Mouse (Mus musculus) monocyte, adult 2 months (primary cell): ENCODE measurements around the gene Myh8.

ENCODE experiments used
- DNase-seq, 2 experiments: peaks; one replicate each; pipeline ENCODE4 v3.0.0; 2022; ENCODE audit warnings: low spot score in 2 of 2, low read depth in 1 of 2

Gene Myh8

DNA sequence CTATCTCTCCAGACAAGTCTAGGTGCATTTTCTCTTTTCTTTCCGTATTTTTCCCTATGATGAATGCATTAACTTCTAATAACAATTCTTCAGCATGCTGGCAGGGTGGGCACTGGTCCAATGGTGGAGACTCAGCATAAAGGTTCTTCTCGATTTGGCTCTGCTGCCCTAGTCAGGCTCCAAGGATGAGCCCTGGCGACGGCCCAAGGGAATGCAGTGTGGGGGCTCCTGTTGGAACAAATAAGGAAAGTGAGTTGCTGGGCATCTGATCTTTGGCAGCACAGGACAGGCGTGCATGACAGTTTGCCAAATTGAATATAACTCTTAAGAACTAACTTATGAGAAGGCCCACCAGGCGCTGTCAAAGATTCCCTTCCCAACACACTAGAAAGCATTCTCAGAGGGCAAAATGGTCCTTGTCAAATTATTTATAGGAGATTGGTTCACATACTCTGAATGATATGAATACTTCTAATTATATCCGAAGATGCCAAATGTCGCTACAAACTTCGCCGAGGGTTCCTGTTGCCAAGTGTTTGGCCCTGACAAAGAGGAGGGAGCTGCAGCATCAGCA lies at the start of gene Myh8:
Gene Myh8 (plus strand): TSS at position 524 of the 574 bp plus-strand sequence.
- DNase-seq, result no peak

DNA sequence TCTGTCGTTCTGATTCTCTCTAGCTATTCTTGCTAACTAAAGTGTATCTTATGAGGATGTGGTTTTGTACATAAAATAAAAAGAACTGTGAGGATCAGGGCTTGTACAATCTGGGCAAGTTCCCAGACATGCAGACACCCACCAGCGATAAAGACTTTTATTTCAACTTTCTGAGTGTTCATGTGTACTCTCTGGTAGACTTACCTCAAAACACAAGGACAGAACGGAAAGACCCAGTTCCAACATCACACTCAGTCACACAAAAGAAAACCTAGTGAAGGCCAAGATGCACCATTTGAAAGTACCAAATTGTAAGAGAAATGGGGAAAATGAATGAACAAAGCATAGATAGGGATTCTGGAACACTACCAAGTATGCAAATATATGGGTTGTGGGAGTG lies 48.2 kb upstream of the Myh8 start:
- DNase-seq, result no peak

DNA sequence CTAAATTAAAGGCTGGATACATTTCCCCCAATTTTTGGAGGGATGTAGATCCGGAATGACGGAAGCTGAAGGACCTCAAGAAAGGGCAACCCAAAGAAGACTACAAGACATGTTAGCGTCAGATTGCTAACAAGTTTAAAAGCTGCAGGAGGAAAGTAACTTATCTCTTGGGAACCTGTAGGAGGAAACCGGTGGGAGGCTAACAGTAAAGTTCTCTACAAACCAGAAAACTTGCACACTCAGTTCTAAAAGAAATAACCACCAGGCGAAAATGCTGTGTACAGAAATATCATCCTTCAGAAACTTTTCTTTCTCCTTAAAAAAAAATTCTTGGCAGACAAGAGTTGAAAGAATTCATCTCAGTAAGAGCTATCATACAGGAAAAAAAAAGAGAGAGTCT lies 47.8 kb upstream of the Myh8 start:
- no peak for DNase-seq

DNA sequence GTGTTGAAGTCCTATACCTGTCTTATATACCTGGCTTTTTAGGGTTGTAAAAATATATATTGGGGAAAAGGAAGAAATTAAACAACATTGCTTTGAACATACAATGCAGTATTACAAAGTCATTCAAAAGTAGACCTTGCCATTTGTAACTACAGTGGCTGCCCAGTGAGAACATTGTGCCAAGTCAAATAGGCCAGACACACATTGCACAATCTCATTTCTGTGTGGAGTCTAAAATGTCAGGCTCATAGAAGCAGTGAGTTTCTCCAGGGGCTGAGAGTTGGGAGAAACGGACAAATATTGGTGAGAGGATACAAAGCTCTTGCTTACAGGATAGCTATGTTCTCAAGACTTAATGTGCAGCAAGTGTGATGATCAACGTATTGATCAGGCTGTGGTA lies 47.0 kb upstream of the Myh8 start:
- no peak for DNase-seq

DNA sequence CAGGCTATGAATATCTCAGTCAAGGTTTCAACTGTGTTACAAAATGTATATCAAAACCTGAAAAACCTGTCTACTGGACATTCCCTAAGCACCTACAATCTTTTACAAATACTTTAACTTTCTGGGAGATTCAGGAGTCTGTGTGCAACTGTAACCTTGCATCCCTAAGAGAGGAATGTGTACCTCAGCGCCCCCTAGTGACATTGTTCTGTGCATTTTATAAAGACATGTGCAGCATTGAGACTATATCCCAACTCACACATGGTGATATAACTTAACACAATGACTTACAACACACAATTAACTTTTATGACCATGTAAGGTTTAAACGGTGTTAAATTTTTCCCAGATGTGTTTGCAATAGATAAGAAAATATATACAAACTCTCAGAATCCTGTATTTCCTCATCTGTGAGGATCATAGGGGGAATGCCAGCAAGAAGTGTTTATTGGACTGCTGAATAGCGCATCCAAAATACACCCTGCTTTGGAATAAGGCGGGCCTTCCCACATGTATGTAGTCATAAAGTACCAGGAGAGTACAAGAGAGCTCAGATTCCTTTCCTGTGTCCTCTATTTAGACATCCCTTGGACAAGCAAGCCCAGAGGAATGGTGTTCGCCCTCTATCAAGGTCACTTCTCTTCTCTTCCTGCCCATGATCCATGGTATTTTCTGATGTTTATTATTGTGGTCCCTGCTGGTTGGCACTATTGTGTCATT lies 41.1 kb upstream of the Myh8 start:
- no peak for DNase-seq

DNA sequence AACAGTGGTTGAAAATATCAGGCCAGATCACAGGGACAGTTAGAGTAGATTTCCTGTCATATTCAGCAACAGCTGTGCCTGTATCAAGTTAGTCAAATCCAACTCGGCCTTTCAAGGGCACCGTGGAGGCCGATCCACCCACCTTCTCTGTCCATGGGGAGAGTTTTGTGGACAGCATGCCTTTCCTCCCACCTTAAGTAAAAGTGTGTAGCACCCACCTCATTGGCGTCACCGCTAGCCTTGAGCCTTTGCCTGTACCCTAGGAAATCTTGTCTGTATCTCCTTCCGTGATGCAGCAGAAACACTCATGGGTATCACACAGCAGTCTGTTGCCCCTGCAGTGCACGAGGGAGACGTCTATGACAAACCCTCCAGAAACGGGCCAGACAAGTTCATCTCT lies 40.1 kb upstream of the Myh8 start:
- DNase-seq, result no peak

DNA sequence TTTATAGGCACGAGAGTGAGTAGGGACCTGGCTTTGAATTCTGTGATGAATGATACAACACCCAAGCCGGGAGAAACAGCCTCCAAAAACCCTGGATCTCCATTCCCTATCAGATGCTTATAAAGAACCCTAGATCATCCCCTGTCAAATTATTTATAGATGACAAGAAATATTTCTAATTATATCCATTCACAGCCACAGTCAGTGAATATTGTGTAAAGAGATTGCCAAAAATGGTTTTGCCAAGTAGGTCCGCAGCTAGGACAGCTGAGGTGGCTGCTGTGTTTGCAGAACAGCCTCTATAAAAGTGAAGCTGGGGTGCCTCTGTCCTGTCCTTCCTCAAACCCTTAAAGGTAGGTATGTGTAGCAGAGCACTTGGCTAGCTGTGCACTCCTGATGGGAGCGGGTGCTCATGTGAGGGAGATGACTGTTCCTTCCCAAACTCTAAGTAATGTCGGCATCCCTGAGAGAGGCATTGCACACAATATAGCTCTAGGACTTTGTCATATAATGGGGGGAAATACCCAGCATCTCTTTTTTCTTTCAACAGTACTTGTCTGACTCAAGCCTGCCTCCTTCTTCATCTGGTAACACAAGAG lies 39.3 kb upstream of the Myh8 start, which contains the start of gene Myh4:
Gene Myh4 (plus strand): TSS at position 549 of the 599 bp plus-strand sequence.
- DNase-seq, result no peak

DNA sequence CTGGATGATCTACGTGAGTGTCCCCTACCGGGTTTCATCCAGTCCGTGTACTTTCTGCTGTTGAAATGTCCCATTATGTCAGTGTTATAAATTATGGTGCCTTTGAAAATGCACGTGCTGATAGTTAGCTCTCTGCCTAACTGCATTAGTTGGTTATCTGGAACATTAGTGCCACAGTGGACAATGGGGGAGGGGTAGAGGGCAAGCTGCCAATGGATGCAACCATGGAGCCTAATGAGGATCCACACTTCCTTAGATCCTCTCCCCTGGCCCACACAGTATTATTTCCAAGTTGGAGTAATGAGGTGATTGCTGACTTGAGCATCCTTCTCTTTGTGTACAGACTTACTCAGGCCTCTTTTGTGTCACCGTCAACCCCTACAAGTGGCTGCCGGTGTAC lies 35.9 kb upstream of the Myh8 start:
- DNase-seq, result no peak

DNA sequence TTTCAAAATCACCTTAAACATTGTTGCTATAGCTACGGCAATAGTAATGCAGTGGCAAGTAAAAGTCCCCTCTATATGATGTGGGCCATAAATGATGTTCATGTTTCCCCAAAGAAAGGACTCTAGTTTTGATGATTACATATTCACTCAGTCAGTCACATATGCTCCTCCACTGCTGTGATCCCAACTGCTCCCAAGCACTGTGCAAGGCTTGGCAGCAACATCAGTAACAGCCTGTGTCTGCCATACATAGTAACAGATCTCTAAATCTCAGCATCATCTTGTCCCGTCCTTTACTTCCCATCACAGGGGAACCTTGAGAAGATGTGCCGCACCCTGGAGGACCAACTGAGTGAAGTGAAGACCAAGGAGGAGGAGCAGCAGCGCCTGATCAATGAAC lies 23.2 kb upstream of the Myh8 start:
- no peak for DNase-seq

DNA sequence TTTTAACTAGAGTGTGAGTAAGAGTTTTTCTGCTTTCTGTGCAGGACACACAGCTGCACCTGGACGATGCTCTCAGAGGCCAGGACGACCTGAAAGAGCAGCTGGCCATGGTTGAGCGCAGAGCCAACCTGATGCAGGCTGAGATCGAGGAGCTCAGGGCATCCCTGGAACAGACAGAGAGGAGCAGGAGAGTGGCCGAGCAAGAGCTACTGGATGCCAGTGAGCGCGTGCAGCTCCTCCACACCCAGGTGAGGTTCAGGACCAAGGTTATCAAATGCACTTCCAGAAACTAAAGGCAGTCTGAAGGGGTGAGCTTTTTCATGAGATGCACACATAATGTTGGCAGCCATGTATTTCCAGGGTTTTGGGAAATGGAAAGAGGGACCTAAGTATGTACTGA lies 19.9 kb upstream of the Myh8 start:
- DNase-seq, result no peak

DNA sequence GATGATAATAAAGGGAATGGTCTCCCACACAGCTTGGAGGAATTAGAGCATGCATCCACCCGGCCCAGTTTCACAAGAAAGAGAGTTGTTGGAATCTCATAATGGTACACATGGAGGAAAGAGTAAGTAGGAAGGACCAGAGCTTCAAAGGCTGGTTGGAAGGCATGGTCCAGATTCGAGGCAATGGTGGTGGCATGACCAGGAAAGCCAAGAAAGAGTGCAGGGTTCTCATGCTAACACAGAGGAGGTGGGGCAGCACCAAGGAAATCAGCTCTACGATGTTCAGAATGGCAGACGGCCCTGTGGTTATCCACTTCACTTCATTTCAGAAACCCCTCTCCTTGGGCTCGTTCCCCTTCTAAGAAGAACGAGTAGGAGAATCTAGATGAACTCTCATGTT lies 16.0 kb upstream of the Myh8 start:
- DNase-seq, result no peak

DNA sequence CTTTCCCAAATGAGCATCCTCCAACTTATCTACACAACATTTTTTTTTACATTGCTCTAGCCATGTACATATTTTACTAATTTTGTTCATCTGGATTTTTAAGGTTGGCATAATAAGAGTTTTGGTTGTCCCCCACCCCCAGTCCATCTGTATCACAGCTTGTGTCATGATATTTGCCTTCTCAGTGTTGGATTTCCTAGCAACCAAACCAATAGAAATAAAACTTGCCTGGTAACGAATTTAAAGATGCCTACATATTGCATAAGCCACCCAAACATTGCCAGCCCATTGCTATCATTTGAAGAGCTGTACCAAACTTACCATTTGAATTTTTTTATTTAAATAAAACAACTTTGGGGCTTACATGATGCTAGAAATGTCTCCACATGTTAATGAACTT lies 16.5 kb downstream of the Myh8 start:
- DNase-seq, result no peak

DNA sequence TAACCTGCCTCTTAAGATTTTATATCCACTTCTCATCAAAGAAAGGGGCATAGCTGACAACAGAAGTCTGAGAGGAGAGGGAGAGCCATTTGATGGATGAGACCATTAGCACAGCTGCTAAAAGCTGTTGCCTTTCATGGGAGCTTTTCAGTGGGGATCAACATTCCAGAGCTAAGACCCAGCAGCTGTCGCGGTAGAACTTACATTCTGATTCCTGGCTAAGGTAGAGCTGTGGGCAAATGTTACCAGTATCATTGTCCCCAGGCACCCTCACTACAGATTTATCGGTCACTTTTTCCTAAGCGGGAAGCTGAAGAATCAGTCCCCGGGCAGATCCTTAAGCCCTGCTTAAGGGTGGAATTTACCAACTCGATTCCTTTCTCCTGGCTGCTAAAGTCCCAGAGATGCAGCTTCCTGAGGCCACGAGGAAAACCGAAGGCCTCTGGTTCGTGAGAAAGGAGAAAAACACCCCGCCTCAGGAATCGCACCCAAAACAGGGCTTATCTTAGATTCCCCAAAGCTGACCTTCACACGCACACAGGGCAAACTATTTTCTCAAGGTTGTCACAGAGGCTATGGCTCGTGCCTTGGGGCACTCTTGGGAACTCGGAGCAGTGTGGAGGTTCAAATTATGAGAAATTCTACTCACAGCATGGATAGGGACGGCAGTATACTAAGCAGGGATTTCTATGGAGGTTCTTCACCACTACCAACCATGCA lies 37.0 kb downstream of the Myh8 start:
- DNase-seq, result no peak

DNA sequence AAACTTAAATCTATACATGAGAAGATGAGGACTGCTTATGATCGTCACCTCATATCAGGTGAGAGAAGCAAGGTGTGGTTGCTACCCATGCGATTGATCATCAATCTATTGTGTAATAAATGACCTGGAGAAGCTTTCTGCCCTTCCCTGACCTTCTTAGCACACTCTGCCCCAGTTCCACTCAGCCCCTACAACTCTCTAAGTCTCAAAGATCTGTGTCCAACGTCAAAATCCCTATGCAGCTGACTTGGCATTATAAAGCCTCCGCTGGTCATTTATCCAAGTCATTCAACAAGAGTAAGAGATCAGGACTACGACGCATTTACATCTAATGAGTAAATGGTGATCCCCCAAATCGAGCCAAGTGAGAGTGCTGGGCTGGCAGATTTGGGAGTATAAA lies 44.4 kb downstream of the Myh8 start, which contains the start of gene Myh13:
Gene Myh13 (plus strand): TSS at position 301 of the 400 bp plus-strand sequence.
- DNase-seq, result no peak

DNA sequence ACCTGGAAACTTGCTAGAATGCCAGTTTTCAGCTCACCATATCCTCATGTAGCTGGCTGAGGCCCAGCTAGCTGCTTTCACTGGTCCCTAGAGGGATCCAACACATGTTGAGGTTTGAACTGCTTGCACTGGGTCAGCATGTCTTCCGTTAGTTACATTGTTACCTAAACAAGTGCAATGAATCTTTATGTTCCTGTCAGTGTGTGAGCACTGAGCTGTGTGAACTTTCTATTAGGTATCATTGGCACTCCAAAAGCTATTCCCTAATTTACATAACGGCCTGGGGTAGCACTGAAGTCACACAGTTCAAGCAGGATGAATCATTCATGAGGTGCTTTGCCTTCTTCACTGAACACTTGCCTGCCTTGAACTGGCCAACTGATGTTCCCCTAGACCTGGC lies 49.6 kb downstream of the Myh8 start:
- no peak for DNase-seq

DNA sequence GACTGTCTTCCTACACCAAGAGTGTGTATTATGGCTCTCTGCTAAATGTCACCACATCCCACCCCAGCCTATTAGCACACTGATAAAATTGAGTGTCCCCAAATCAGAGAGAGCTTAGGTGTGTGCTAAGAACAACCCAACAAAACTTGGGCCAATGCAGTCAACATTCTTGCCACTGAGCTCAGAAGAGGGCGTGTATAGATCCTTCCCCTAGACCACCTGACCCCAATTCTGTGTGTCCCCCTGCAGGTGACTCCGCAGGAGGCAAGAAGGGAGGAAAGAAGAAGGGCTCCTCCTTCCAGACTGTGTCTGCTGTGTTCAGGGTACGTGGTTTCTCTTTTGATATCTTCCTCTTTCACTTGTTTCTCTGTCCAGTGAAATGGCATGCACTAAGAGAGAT lies 67.6 kb downstream of the Myh8 start:
- DNase-seq, result no peak

DNA sequence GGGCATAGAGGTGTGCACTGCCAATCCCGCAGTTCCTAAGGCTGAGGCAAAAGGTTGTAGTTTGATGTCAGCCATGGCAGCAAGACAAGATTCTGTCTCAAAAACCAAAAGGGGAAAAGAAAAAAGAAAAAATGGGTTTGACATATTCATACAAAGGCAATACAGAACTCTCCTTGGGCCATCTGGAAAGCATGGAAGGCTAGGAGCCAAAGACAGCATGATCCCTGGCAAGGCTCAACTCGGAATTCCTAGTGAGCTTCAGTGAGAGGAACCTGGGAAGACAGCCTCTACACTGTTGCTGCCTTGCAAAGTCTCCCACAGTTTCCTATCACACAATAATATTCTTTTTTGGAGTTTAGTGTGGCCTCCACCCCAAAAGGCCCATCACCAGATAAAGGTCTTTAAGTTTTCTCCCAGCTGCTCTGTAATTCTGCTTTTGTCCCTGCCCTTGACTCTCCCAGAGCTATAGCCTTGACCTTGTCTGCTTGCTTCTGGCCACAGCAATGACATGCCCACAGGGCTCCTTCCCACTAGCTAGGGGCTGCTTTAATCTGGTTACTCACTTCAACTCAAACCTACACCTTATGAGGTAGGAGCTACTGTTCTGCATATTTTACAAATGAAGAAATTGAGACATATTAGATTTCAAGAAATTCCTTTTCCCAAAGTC lies 68.4 kb downstream of the Myh8 start:
- no peak for DNase-seq

DNA sequence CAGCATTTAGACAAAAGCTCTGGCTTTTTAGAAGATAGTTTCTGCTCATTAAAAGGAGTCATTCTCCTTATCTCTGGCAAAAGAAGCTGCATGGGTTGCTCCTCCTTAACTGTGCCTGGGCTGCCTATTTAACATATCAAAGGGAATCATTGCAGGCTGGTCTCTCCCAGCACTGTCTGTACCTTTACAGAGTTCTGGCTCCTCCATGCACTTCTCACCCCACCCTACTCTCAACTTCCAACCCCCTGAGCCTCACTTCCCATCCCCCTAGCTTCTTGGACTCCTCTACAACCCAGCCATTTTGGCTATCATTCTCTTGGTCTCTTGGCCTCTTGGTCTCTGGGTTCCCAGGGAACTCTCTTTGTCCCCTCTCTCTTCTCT lies 68.9 kb downstream of the Myh8 start:
- no peak for DNase-seq

DNA sequence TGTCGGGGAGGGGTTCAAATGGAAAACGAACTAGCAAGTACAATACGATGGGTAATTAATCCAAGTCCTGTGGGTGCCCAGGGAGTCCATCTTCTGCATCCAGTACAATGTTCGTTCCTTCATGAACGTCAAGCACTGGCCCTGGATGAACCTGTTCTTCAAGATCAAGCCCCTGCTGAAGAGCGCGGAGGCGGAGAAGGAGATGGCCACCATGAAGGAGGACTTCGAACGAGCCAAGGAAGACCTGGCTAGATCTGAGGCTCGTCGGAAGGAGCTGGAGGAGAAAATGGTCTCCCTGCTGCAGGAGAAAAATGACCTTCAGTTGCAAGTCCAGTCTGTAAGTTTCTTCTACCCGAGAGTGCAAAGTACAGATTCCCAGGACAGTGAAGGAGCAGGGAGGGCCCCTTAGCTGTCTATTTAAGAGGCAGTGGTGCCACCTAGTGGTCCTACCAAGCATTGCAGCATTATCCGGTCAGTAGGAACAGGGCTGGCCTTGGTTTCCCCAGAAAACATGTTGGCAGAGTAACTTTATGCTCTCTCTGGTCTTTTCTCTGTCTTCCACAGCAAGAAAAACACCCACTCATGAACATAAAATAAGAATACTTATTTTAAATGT lies 73.3 kb downstream of the Myh8 start:
- peak in 1 of 2 experiments; percentile 6 for DNase-seq

DNA sequence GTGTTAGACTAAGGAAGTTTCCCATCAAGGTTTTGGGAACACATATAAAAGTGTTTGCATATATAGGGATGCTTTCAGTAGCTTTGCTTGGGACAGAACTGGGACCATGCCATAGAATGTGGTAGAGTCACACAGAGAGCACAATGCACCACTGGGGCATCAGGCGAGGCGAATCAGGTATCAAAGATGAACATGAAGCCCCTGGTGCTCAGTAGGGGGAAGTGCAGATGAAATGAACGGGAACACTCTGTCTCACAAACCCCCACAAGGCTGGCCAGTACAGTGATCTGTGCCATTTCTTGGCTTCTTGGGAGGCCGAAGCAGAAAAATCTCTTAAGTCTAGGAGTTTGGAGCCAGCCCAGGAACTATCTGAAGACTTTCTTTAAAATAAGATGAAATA lies 76.1 kb downstream of the Myh8 start:
- no peak for DNase-seq

DNA sequence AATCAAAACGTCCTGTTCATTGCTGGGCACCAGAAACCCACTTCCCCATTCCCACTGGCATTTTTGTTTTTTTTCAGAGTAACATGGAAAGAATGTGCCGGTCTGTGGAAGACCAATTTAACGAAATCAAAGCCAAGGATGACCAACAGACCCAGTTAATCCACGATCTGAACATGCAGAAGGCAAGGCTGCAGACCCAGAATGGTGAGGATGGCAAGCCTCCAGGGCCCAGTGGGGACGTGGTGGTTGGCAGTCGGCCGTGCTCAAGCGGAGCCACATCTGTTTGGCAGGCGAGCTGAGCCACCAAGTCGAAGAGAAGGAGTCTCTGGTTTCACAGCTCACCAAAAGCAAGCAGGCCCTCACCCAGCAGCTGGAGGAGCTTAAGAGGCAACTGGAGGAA lies 81.1 kb downstream of the Myh8 start:
- no peak for DNase-seq
